Mouse (Mus musculus) B cell, adult (primary cell): Measurements from ENCODE around the gene Zfp568. TPM values are rescaled to one million over a fixed set of nuclear protein-coding genes. Genes with fewer than 3 reads are reported as not detected.

Source experiments
- total RNA-seq: library from RNA; stranded (reverse); gene quantifications from 4 replicates; pipeline ENCODE4 v1.2.4, GENCODE M21; 2023; ENCODE audit not compliant: inconsistent age

The Zfp568 gene
- 17.9 to 25.3 TPM (median 22.4 TPM) in 4 replicates for total RNA-seq

GRCm38 (mm10) chr7:29983690-29984380 lies at the start of gene Zfp568:
Gene Zfp568 (plus strand): TSS chr7:29983955.

GRCm38 (mm10) chr7:29953513-29954401 lies 30.0 kb upstream of the Zfp568 start, which contains the start of gene Zfp74:
Gene Zfp74 (minus strand): TSS chr7:29954089.

GRCm38 (mm10) chr7:30050882-30051548 lies 67.3 kb downstream of the Zfp568 start, which contains the start of gene Zfp14:
Gene Zfp14 (minus strand): TSS chr7:30051380.

GRCm38 (mm10) chr7:30072146-30073028 lies 88.6 kb downstream of the Zfp568 start, which contains the start of gene Zfp82:
Gene Zfp82 (minus strand): TSS chr7:30072900.

Other genes starting within 250 kb of the Zfp568 start
- 18.1 to 20.5 TPM (median 19.4 TPM) in 4 replicates for gene Zfp84, start 215.4 kb upstream of the Zfp568 start, total RNA-seq
- 0.57 to 0.80 TPM (median 0.68 TPM) in 4 replicates for gene Zfp30, start 200.0 kb upstream of the Zfp568 start, total RNA-seq
- gene Zfp790, start 167.8 kb upstream of the Zfp568 start, total RNA-seq, result 10.4 to 13.1 TPM (median 12.4 TPM) in 4 replicates
- gene Zfp940, start 130.3 kb upstream of the Zfp568 start, total RNA-seq, result 5.2 to 8.2 TPM (median 7.2 TPM) in 4 replicates
- 12.7 to 14.2 TPM (median 13.4 TPM) in 4 replicates for gene Zfp420, start 124.0 kb upstream of the Zfp568 start, total RNA-seq
- gene Zfp27, start 77.4 kb upstream of the Zfp568 start, total RNA-seq, result 8.0 to 14.8 TPM (median 9.0 TPM) in 4 replicates
- 4.3 to 5.7 TPM (median 5.1 TPM) in 4 replicates for gene Zfp383, start 75.7 kb upstream of the Zfp568 start, total RNA-seq
- 8.4 to 17.9 TPM (median 11.8 TPM) in 4 replicates for gene Zfp74, start 29.9 kb upstream of the Zfp568 start, total RNA-seq
- gene Zfp14, start 67.4 kb downstream of the Zfp568 start, total RNA-seq, result 3.1 to 4.9 TPM (median 4.0 TPM) in 4 replicates
- gene Zfp82, start 88.9 kb downstream of the Zfp568 start, total RNA-seq, result 4.2 to 7.9 TPM (median 5.0 TPM) in 4 replicates
- gene Gm26920, start 106.5 kb downstream of the Zfp568 start, total RNA-seq, result not detected in 4 replicates
- 5.3 to 7.5 TPM (median 5.8 TPM) in 4 replicates for gene Zfp566, start 106.6 kb downstream of the Zfp568 start, total RNA-seq
- gene Zfp260, start 110.8 kb downstream of the Zfp568 start, total RNA-seq, result 23.6 to 31.7 TPM (median 26.5 TPM) in 4 replicates
- 14.6 to 20.9 TPM (median 16.3 TPM) in 4 replicates for gene Zfp382, start 138.0 kb downstream of the Zfp568 start, total RNA-seq
- gene Zfp146, start 185.8 kb downstream of the Zfp568 start, total RNA-seq, result 41.7 to 52.0 TPM (median 46.8 TPM) in 4 replicates
- gene Cox7a1, start 200.2 kb downstream of the Zfp568 start, total RNA-seq, result 1.6 TPM in 1 of 4 replicates, not detected in the others
- 176 to 190 TPM (median 187 TPM) in 4 replicates for gene Capns1, start 214.9 kb downstream of the Zfp568 start, total RNA-seq
- gene Polr2i, start 248.0 kb downstream of the Zfp568 start, total RNA-seq, result 33.3 to 43.1 TPM (median 37.9 TPM) in 4 replicates
- gene Tbcb, start 248.3 kb downstream of the Zfp568 start, total RNA-seq, result 30.3 to 41.6 TPM (median 35.2 TPM) in 4 replicates